Mouse (Mus musculus): ENCODE measurements around the gene Arhgap42. TPM values are rescaled to one million over a fixed set of nuclear protein-coding genes. Genes with fewer than 3 reads are reported as not detected.
A peak's percentile ranks its signal among the peaks of the same experiment; 100 is the strongest.

Gene Arhgap42
- total and polyA plus RNA-seq, 2 experiments from 2014 or later, result 5.9 to 13.0 TPM

DNA sequence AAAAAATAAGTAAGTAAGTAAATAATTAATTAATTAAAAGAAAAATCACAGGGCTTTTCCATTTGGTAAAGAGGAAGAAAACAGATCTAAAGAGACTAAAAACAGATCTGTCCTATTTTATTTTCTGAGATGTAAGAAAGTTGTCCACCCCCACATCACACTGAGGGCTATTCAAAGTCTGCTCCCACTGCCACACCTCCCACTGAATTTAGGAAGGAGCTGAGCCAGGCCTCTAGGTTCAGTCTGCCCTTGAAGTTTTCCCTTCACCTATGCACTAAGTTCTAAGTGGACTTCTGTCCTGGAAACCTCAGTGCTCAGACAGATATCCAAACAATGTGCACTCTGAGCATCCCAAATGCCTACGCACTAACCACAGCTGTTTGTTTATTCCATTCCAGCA lies 15.9 kb upstream of the Arhgap42 start:
- 94% methylated on average over 1 of the region's 1 CpGs for WGBS

GRCm38 (mm10) chr9:9248529-9248928 lies 9.6 kb upstream of the Arhgap42 start:
- TF ChIP-seq CTCF (IDR thresholded peaks at IDR 0.05; ENCODE audit: low read depth), result no peak
- Histone ChIP-seq H3K36me3 (ENCODE audit: insufficient read depth, low read length) (no peaks in the 10 kb centered on the region), H3K4me1 (ENCODE audit: insufficient read depth, low read length) (no peaks in the 10 kb centered on the region), H3K4me2 (ENCODE audit: low read depth, low read length) (no peak overlapping the region), H3K9ac (replicated peaks; ENCODE audit: low read length) (no peak overlapping the region), H3K27ac (no peak overlapping the region), H3K27me3 (ENCODE audit: insufficient read depth, low read length) (no peaks in the 10 kb centered on the region), H3K9me3 (ENCODE audit: low read length) (no peaks in the 10 kb centered on the region), H3K4me3 (ENCODE audit: low read length) (no peak overlapping the region)
- DNase-seq (ENCODE audit: low spot score) (peak; percentile 15), ATAC-seq (no peak)
- 57% methylated on average over 2 of the region's 2 CpGs for WGBS

More for the DNA sequence above, 15.9 kb upstream of the Arhgap42 start:
- no peak overlapping the region for H3K4me3 ChIP-seq (ENCODE audit: low read length)
- no peaks in the 10 kb centered on the region for H3K9me3 ChIP-seq (ENCODE audit: low read length)
- no peaks in the 10 kb centered on the region for H3K36me3 ChIP-seq (ENCODE audit: insufficient read depth, low read length)
- H3K27ac ChIP-seq, result no peak overlapping the region
- no peak for DNase-seq (ENCODE audit: low spot score)
- no peak overlapping the region for H3K4me2 ChIP-seq (ENCODE audit: low read depth, low read length)
- TF ChIP-seq CTCF (IDR thresholded peaks at IDR 0.05; ENCODE audit: low read depth), result no peak
- no peak overlapping the region for H3K9ac ChIP-seq (replicated peaks; ENCODE audit: low read length)
- H3K27me3 ChIP-seq (ENCODE audit: insufficient read depth, low read length), result no peaks in the 10 kb centered on the region
- H3K4me1 ChIP-seq (ENCODE audit: insufficient read depth, low read length), result no peaks in the 10 kb centered on the region
- ATAC-seq, result no peak

GRCm38 (mm10) chr9:9245994-9246393 lies 7.1 kb upstream of the Arhgap42 start:
- H3K4me2 ChIP-seq (ENCODE audit: low read depth, low read length), result no peak overlapping the region
- H3K27ac ChIP-seq, result no peak overlapping the region
- no peaks in the 10 kb centered on the region for H3K36me3 ChIP-seq (ENCODE audit: insufficient read depth, low read length)
- DNase-seq (ENCODE audit: low spot score), result no peak
- ATAC-seq, result no peak
- H3K4me1 ChIP-seq (ENCODE audit: insufficient read depth, low read length), result no peaks in the 10 kb centered on the region
- no peak overlapping the region for H3K9ac ChIP-seq (replicated peaks; ENCODE audit: low read length)
- H3K4me3 ChIP-seq (ENCODE audit: low read length), result no peak overlapping the region
- no peak for TF ChIP-seq CTCF (IDR thresholded peaks at IDR 0.05; ENCODE audit: low read depth)
- H3K27me3 ChIP-seq (ENCODE audit: insufficient read depth, low read length), result no peaks in the 10 kb centered on the region
- H3K9me3 ChIP-seq (ENCODE audit: low read length), result no peaks in the 10 kb centered on the region

- no peaks in the 10 kb centered on the region for H3K27me3 ChIP-seq (ENCODE audit: insufficient read depth, low read length)
- H3K9me3 ChIP-seq (ENCODE audit: low read length), result no peaks in the 10 kb centered on the region
- H3K36me3 ChIP-seq (ENCODE audit: insufficient read depth, low read length), result no peaks in the 10 kb centered on the region
- no peak overlapping the region for H3K27ac ChIP-seq
- TF ChIP-seq CTCF (IDR thresholded peaks at IDR 0.05; ENCODE audit: low read depth), result no peak
- ATAC-seq (no peak), DNase-seq (ENCODE audit: low spot score) (no peak)
- 68% methylated on average over 4 of the region's 4 CpGs for WGBS
- H3K4me3 ChIP-seq (ENCODE audit: low read length), result no peak overlapping the region
- H3K4me2 ChIP-seq (ENCODE audit: low read depth, low read length), result no peak overlapping the region
- H3K9ac ChIP-seq (replicated peaks; ENCODE audit: low read length), result no peak overlapping the region
- H3K4me1 ChIP-seq (ENCODE audit: insufficient read depth, low read length), result no peaks in the 10 kb centered on the region
Observed at GRCm38 (mm10) chr9:9243834-9244233, 4.9 kb upstream of the Arhgap42 start.

GRCm38 (mm10) chr9:9241202-9241795 lies 2.4 kb upstream of the Arhgap42 start:
- ATAC-seq (no peak), DNase-seq (ENCODE audit: low spot score) (no peak)
- WGBS, result 84% methylated on average over 7 of the region's 7 CpGs
- no peak for TF ChIP-seq CTCF (IDR thresholded peaks at IDR 0.05; ENCODE audit: low read depth)
- H3K9ac ChIP-seq (replicated peaks; ENCODE audit: low read length), result no peak overlapping the region
- no peak overlapping the region for H3K27ac ChIP-seq
- no peak overlapping the region for H3K4me2 ChIP-seq (ENCODE audit: low read depth, low read length)
- no peaks in the 10 kb centered on the region for H3K4me1 ChIP-seq (ENCODE audit: insufficient read depth, low read length)
- no peaks in the 10 kb centered on the region for H3K27me3 ChIP-seq (ENCODE audit: insufficient read depth, low read length)
- H3K4me3 ChIP-seq (ENCODE audit: low read length), result no peak overlapping the region
- H3K36me3 ChIP-seq (ENCODE audit: insufficient read depth, low read length), result no peaks in the 10 kb centered on the region
- H3K9me3 ChIP-seq (ENCODE audit: low read length), result no peaks in the 10 kb centered on the region

DNA sequence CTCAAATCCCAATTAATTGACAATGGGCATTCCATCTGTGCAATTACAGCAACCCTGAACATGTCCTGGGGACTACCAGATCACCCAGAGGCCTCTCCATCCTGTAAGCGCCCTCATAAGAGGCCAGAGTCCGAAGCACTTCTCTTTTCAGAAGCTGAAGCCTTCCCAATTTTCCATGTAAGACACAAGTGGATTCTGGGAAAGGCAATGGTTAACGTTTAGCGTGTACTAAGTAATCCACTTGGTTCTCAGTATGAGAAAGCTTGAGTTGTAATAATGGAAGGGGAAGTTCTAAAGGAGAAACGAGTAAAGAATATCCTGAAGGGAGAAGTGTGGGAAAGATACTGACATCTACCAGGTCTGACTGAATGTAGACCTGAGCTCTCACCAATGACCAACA lies 1.4 kb downstream of the Arhgap42 start:
- no peak for TF ChIP-seq CTCF (IDR thresholded peaks at IDR 0.05; ENCODE audit: low read depth)
- H3K4me3 ChIP-seq (ENCODE audit: low read length), result peak overlapping the region; percentile 91
- ATAC-seq, result no peak
- no peak for DNase-seq (ENCODE audit: low spot score)
- no peaks in the 10 kb centered on the region for H3K9me3 ChIP-seq (ENCODE audit: low read length)
- H3K27me3 ChIP-seq (ENCODE audit: insufficient read depth, low read length), result no peaks in the 10 kb centered on the region
- no peak overlapping the region for H3K9ac ChIP-seq (replicated peaks; ENCODE audit: low read length)
- 49% methylated on average over 5 of the region's 5 CpGs for WGBS
- H3K27ac ChIP-seq, result no peak overlapping the region
- H3K36me3 ChIP-seq (ENCODE audit: insufficient read depth, low read length), result no peaks in the 10 kb centered on the region
- H3K4me1 ChIP-seq (ENCODE audit: insufficient read depth, low read length), result no peaks in the 10 kb centered on the region
- peak overlapping the region; percentile 85 for H3K4me2 ChIP-seq (ENCODE audit: low read depth, low read length)

GRCm38 (mm10) chr9:9229662-9230061 lies 9.2 kb downstream of the Arhgap42 start:
- H3K4me3 ChIP-seq (ENCODE audit: low read length), result no peak overlapping the region
- H3K9me3 ChIP-seq (ENCODE audit: low read length), result no peaks in the 10 kb centered on the region
- no peak for ATAC-seq
- 58% methylated on average over 3 of the region's 3 CpGs for WGBS
- no peak overlapping the region for H3K9ac ChIP-seq (replicated peaks; ENCODE audit: low read length)
- no peaks in the 10 kb centered on the region for H3K27me3 ChIP-seq (ENCODE audit: insufficient read depth, low read length)
- no peak for DNase-seq (ENCODE audit: low spot score)
- no peak overlapping the region for H3K4me2 ChIP-seq (ENCODE audit: low read depth, low read length)
- no peak for TF ChIP-seq CTCF (IDR thresholded peaks at IDR 0.05; ENCODE audit: low read depth)
- no peak overlapping the region for H3K27ac ChIP-seq
- H3K36me3 ChIP-seq (ENCODE audit: insufficient read depth, low read length), result no peaks in the 10 kb centered on the region
- no peaks in the 10 kb centered on the region for H3K4me1 ChIP-seq (ENCODE audit: insufficient read depth, low read length)
